ENCODE assay signal across 8 mouse cellular contexts in the genomic region with DNA sequence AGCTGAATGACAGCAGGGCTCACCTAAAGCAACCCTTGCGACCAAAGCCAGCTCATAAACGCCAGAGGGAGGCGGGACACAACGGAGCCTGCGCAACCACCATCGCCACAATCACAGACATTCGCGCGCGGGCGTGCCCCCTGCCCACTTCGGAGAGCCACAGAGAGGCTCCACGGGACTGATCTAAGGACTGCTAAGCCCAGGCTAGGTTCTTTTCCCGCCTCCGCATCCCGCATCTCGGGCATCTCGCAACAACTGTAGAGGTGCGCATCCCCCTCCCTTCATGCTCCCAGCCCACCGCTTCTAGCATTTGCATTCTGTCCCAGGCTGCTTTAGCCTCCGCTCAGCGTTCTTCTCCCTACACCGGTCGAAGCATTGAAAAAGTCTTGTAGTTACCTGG. TPM values are rescaled to one million over a fixed set of nuclear protein-coding genes. Genes with fewer than 3 reads are reported as not detected.
A peak's percentile ranks its signal among the peaks of the same experiment; 100 is the strongest.
DNase-seq lines count a peak whose midpoint lies in the region; ATAC-seq and TF ChIP-seq lines count a peak whose summit lies in the region.

A gene (plus strand): TSS at position 148 of the 400 bp plus-strand sequence.

- H3K27ac ChIP-seq in hindbrain, embryonic 15.5 days (replicated peaks), result no peak within 1 kb of the TSS
- no peak within 1 kb of the TSS for H3K27ac ChIP-seq in midbrain, postnatal 0 days (ENCODE audit: low read depth, low read length)

- H3K9me3 ChIP-seq in hindbrain, embryonic 15.5 days, result no peaks in the 10 kb centered on the region
- no peaks in the 10 kb centered on the region for H3K9me3 ChIP-seq in midbrain, postnatal 0 days (ENCODE audit: low read length)

- ATAC-seq in hindbrain, embryonic 15.5 days (ENCODE audit: low FRiP score, low read depth), result no peak
- ATAC-seq in midbrain, postnatal 0 days (ENCODE audit: low FRiP score), result peak; percentile 49; the same call in 1 of the 2 replicates
- no peak for ATAC-seq in erythroid progenitor cell, adult 5-6 weeks (replicated peaks; ENCODE audit: low FRiP score, poor library complexity, severe bottlenecking)

- intact Hi-C loops in gastrocnemius, postnatal 14 days (cut with DNase I; ENCODE audit: low total_unique reads), result no loop called here

- peak within 1 kb of the TSS; percentile 39 for H3K4me3 ChIP-seq in hindbrain, embryonic 15.5 days
- H3K4me3 ChIP-seq in midbrain, postnatal 0 days (ENCODE audit: low read depth, low read length), result peak within 1 kb of the TSS; percentile 33

- H3K4me2 ChIP-seq in hindbrain, embryonic 15.5 days, result peak within 1 kb of the TSS; percentile 65
- H3K4me2 ChIP-seq in midbrain, postnatal 0 days (ENCODE audit: low read depth, low read length, poor library complexity, severe bottlenecking), result peak within 1 kb of the TSS; percentile 65

- H3K9ac ChIP-seq in hindbrain, embryonic 15.5 days, result peak within 1 kb of the TSS; percentile 39; the same call in 1 of the 2 replicates
- H3K9ac ChIP-seq in midbrain, postnatal 0 days (replicated peaks; ENCODE audit: low read length, poor library complexity, severe bottlenecking), result peak within 1 kb of the TSS; percentile 50

- H3K4me1 ChIP-seq in hindbrain, embryonic 15.5 days (replicated peaks), result 0 out of 2 replicates have a peak, but pooled peaks cover 2% of the 10 kb centered on the region
- no peaks in the 10 kb centered on the region for H3K4me1 ChIP-seq in midbrain, postnatal 0 days (ENCODE audit: insufficient read depth, low read length)

- no peaks in the 10 kb centered on the region for H3K27me3 ChIP-seq in hindbrain, embryonic 15.5 days
- no peaks in the 10 kb centered on the region for H3K27me3 ChIP-seq in midbrain, postnatal 0 days (ENCODE audit: insufficient read depth, low read length)

- H3K36me3 ChIP-seq in hindbrain, embryonic 15.5 days, result peaks cover 15% of the 10 kb centered on the region
- no peaks in the 10 kb centered on the region for H3K36me3 ChIP-seq in midbrain, postnatal 0 days (ENCODE audit: insufficient read depth, low read length)

- TF ChIP-seq CTCF in midbrain, postnatal 0 days (IDR thresholded peaks at IDR 0.05), result no peak

- DNase-seq in gastrocnemius, postnatal 14 days, result peak; percentile 5
- DNase-seq in gastrocnemius, postnatal 4 days (ENCODE audit: low spot score in 2 of 2), result no peak
- peak; percentile 11 for DNase-seq in thymus, postnatal 4 days
- DNase-seq in thymus, postnatal 36 days, result no peak
- DNase-seq in midbrain, postnatal 0 days (ENCODE audit: low spot score), result no peak
- DNase-seq in MN1 (ENCODE audit: low spot score), result no peak

- 9% methylated on average over 24 of the region's 24 CpGs for WGBS in hindbrain, embryonic 15.5 days
- 2% methylated on average over 24 of the region's 24 CpGs for WGBS in midbrain, postnatal 0 days

RNA-seq across cellular contexts. Expression of the gene that starts here (rescaled TPM):
- not detected for total RNA-seq in gastrocnemius, postnatal 14 days (2021)
- total RNA-seq in gastrocnemius, postnatal 4 days (2021), result not detected
- polyA plus RNA-seq in hindbrain, embryonic 15.5 days (2015; fragmentation: Nextera tagmentation; extraction: Ambion mirVana), result 0.08 and 0.13 TPM in 2 replicates
- not detected in 2 replicates for total RNA-seq in midbrain, postnatal 0 days (2014; rRNA removed)
- 0.17 TPM in 1 of 2 replicates, not detected in the other for polyA plus RNA-seq in midbrain, postnatal 0 days (2015; fragmentation: Nextera tagmentation; extraction: Ambion mirVana)
- not detected in 2 replicates for total RNA-seq in erythroid progenitor cell, adult 5-6 weeks (2015; ENCODE audit: low replicate concordance)
- total RNA-seq in erythroid progenitor cell, adult 5-6 weeks (2017; ENCODE audit: low replicate concordance), result not detected in 2 replicates

Comparison
In these comparisons a context has a peak if more than half of its experiments do, and no peak if none do; other contexts are left out.
1. Peak in DNase-seq in gastrocnemius, postnatal 14 days; RNA of the gene not detected or under 1 TPM.
2. Peak in ATAC-seq, H3K4me3 ChIP-seq, H3K9ac ChIP-seq and H3K4me2 ChIP-seq in midbrain, postnatal 0 days; RNA of the gene not detected or under 1 TPM.